Mouse (Mus musculus) thymus, adult 2 months (tissue): ENCODE data around the gene Dazap1.

Source experiments
- CTCF ChIP-seq: fragments of 200-500 bp; IDR thresholded peaks from 2 replicates; pipeline ENCODE4 v1.5.1; 2012; ENCODE audit warnings: mild to moderate bottlenecking, control low read depth, low read length, moderate library complexity, borderline replicate concordance; ENCODE audit not compliant: control insufficient read depth, poor library complexity, insufficient read depth; ENCODE audit errors: extremely low read depth
- POLR2A ChIP-seq: fragments of 200-500 bp; IDR thresholded peaks from 2 replicates; pipeline ENCODE4 v1.6.1; 2012; ENCODE audit warnings: mild to moderate bottlenecking, low read length, control low read depth, moderate library complexity; ENCODE audit not compliant: control insufficient read depth, poor library complexity, insufficient read depth; ENCODE audit errors: extremely low read depth

DNA sequence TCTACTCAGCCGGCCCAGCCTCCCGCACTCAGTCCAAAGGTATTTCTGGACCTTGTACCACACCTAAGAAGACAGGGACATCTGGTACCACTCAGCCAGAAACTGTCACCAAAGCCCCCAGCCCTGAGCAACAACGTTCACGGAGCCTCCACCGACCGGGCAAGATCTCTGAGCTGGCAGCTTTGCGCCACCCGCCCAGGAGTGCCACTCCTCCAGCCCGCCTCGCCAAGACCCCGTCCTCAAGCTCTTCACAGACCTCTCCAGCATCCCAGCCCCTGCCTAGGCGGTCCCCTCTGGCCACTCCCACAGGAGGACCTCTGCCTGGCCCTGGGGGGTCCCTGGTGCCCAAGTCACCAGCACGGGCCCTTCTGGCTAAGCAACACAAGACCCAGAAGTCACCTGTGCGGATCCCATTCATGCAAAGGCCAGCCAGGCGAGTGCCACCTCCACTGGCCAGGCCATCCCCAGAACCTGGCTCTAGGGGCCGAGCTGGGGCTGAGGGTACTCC lies 53.3 kb downstream of the Dazap1 start:
- TF ChIP-seq CTCF (no peak), POLR2A (no peak)
